Mouse (Mus musculus): Measurements from ENCODE around the gene Limch1.

- TF ChIP-seq POLR2A (IDR thresholded peaks at IDR 0.05; ENCODE audit: control insufficient read depth, low read depth, low read length) = no peak
- TF ChIP-seq CTCF (IDR thresholded peaks at IDR 0.05; ENCODE audit: control insufficient read depth, insufficient read depth, insufficient replicate concordance, low read depth, low read length) = no peak
Measured at GRCm38 (mm10) chr5:66848136-66848535, 102.5 kb downstream of the Limch1 start.
